10 mouse cellular contexts compared by ENCODE assay signal in the genomic region with DNA sequence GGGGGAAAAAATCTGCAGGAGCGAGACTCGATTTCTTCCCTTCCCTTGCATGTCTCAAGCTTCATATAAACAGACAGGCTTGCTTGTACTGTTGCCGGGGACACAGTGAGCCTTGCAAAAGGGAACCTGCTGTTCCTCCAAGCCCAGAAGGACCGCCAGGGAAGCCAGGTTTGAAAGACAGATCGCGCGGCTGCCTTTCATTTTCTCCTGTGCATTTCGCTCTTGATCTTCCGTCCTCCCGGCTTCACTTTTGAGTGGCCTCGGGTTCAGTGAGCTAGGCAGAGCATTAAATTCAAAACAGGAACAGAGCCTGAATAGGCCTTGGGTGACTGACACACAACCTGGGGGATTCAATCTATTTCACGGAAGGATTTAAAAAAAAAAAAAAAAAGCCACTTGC.
A peak's percentile ranks its signal among the peaks of the same experiment; 100 is the strongest.
DNase-seq lines count a peak whose midpoint lies in the region; ATAC-seq lines count a peak whose summit lies in the region.
"Had no signal": no experiment of that assay in that cellular context is flagged by ENCODE, and none has a peak within 500 bp of the region (broad histone marks: within the 10 kb centered on the region; RNA-seq: fewer than 3 reads in every experiment).

No protein-coding gene starts in this region.

- H3K9ac ChIP-seq in kidney, embryonic 15.5 days: no peak overlapping the region
- H3K9ac ChIP-seq in hindbrain, embryonic 16.5 days (ENCODE audit: low read depth, low read length): peak overlapping the region; percentile 38
- H3K9ac ChIP-seq in midbrain, embryonic 14.5 days (replicated peaks; ENCODE audit: low read length): peak overlapping the region; percentile 14; the same call in 1 of the 2 replicates
- H3K9ac ChIP-seq: liver, embryonic 13.5 days had no signal

- peak; percentile 4 for DNase-seq in kidney, adult 9 months
- DNase-seq in embryo, embryonic 10.5 days (ENCODE audit: low spot score): peak; percentile 32
- DNase-seq in midbrain, embryonic 14.5 days: peak; percentile 80
- DNase-seq in urinary bladder, postnatal 25 days (ENCODE audit: low spot score): no peak
- no peak for DNase-seq in lung, postnatal 10 days
- no peak for DNase-seq in spleen, adult 12 weeks (ENCODE audit: low spot score)
- DNase-seq: adrenal gland, postnatal 25 days; liver, embryonic 13.5 days had no signal

- no peak overlapping the region for H3K27ac ChIP-seq in kidney, embryonic 15.5 days
- 0 out of 2 replicates have a peak overlapping the region, but pooled peaks have one; percentile 17 for H3K27ac ChIP-seq in hindbrain, embryonic 16.5 days (ENCODE audit: low read depth, low read length)
- peak overlapping the region; percentile 69 for H3K27ac ChIP-seq in midbrain, embryonic 14.5 days (replicated peaks; ENCODE audit: low read depth, low read length)
- H3K27ac ChIP-seq: liver, embryonic 13.5 days had no signal

- no peaks in the 10 kb centered on the region for H3K36me3 ChIP-seq in kidney, embryonic 15.5 days
- no peaks in the 10 kb centered on the region for H3K36me3 ChIP-seq in hindbrain, embryonic 16.5 days (ENCODE audit: control insufficient read depth, insufficient read depth, low read length)
- H3K36me3 ChIP-seq in midbrain, embryonic 14.5 days (ENCODE audit: control insufficient read depth, insufficient read depth, low read length): no peaks in the 10 kb centered on the region
- H3K36me3 ChIP-seq: liver, embryonic 13.5 days had no signal

- whole genome bisulfite sequencing in kidney, embryonic 15.5 days: 66% methylated on average over 12 of the region's 12 CpGs
- WGBS in hindbrain, embryonic 16.5 days: 33% methylated on average over 12 of the region's 12 CpGs
- WGBS in midbrain, embryonic 14.5 days: 16% methylated on average over 12 of the region's 12 CpGs

- no peaks in the 10 kb centered on the region for H3K27me3 ChIP-seq in kidney, embryonic 15.5 days
- H3K27me3 ChIP-seq in hindbrain, embryonic 16.5 days (replicated peaks; ENCODE audit: control insufficient read depth, insufficient read depth, low read length): no peaks in the 10 kb centered on the region
- H3K27me3 ChIP-seq in midbrain, embryonic 14.5 days (ENCODE audit: control insufficient read depth, insufficient read depth, low read length): no peaks in the 10 kb centered on the region
- H3K27me3 ChIP-seq: liver, embryonic 13.5 days had no signal

- ATAC-seq in kidney, embryonic 15.5 days (replicated peaks; ENCODE audit: low FRiP score): no peak
- ATAC-seq in hindbrain, embryonic 16.5 days: peak; percentile 64; the same call in 1 of the 2 replicates
- peak; percentile 38; the same call in 1 of the 2 replicates for ATAC-seq in midbrain, embryonic 14.5 days (ENCODE audit: low FRiP score, low TSS enrichment)

- H3K9me3 ChIP-seq in kidney, embryonic 15.5 days (replicated peaks): no peaks in the 10 kb centered on the region
- peaks cover 2% of the 10 kb centered on the region; the same call in 1 of the 2 replicates for H3K9me3 ChIP-seq in hindbrain, embryonic 16.5 days (ENCODE audit: control insufficient read depth, low read length)
- H3K9me3 ChIP-seq in midbrain, embryonic 14.5 days (ENCODE audit: control insufficient read depth, low read length): no peaks in the 10 kb centered on the region
- H3K9me3 ChIP-seq: liver, embryonic 13.5 days had no signal

- no peaks in the 10 kb centered on the region for H3K4me1 ChIP-seq in kidney, embryonic 15.5 days
- H3K4me1 ChIP-seq in hindbrain, embryonic 16.5 days (ENCODE audit: control insufficient read depth, insufficient read depth, low read depth, low read length): 0 out of 2 replicates have a peak, but pooled peaks cover 4% of the 10 kb centered on the region
- H3K4me1 ChIP-seq in midbrain, embryonic 14.5 days (ENCODE audit: control insufficient read depth, insufficient read depth, low read length): no peaks in the 10 kb centered on the region
- H3K4me1 ChIP-seq: liver, embryonic 13.5 days had no signal

- H3K4me3 ChIP-seq in kidney, embryonic 15.5 days (replicated peaks): no peak overlapping the region
- peak overlapping the region; percentile 11; the same call in 1 of the 2 replicates for H3K4me3 ChIP-seq in hindbrain, embryonic 16.5 days (ENCODE audit: low read length)
- 0 out of 2 replicates have a peak overlapping the region, but pooled peaks have one; percentile 5 for H3K4me3 ChIP-seq in midbrain, embryonic 14.5 days (replicated peaks; ENCODE audit: low read depth, low read length)
- H3K4me3 ChIP-seq: liver, embryonic 13.5 days had no signal

- H3K4me2 ChIP-seq in kidney, embryonic 15.5 days: no peak overlapping the region
- peak overlapping the region; percentile 46 for H3K4me2 ChIP-seq in hindbrain, embryonic 16.5 days (ENCODE audit: low read length)
- H3K4me2 ChIP-seq in midbrain, embryonic 14.5 days (ENCODE audit: low read length): peak overlapping the region; percentile 47
- H3K4me2 ChIP-seq: liver, embryonic 13.5 days had no signal

Comparison
In these comparisons a context has a peak if more than half of its experiments do, and no peak if none do; other contexts are left out.
1. DNase-seq: peak in kidney, adult 9 months (single experiment), embryo, embryonic 10.5 days (single experiment) and midbrain, embryonic 14.5 days (single experiment); none in urinary bladder, postnatal 25 days (single experiment), lung, postnatal 10 days (single experiment) and spleen, adult 12 weeks (single experiment).